Mouse (Mus musculus) spleen, postnatal 14 days (tissue): ENCODE results near the gene Trappc10.

Source experiments
- DNase-seq, 2 experiments: peaks; one replicate each; pipeline ENCODE4 v3.0.0; 2021 to 2022; ENCODE audit warnings: low spot score in 2 of 2

The Trappc10 gene

DNA sequence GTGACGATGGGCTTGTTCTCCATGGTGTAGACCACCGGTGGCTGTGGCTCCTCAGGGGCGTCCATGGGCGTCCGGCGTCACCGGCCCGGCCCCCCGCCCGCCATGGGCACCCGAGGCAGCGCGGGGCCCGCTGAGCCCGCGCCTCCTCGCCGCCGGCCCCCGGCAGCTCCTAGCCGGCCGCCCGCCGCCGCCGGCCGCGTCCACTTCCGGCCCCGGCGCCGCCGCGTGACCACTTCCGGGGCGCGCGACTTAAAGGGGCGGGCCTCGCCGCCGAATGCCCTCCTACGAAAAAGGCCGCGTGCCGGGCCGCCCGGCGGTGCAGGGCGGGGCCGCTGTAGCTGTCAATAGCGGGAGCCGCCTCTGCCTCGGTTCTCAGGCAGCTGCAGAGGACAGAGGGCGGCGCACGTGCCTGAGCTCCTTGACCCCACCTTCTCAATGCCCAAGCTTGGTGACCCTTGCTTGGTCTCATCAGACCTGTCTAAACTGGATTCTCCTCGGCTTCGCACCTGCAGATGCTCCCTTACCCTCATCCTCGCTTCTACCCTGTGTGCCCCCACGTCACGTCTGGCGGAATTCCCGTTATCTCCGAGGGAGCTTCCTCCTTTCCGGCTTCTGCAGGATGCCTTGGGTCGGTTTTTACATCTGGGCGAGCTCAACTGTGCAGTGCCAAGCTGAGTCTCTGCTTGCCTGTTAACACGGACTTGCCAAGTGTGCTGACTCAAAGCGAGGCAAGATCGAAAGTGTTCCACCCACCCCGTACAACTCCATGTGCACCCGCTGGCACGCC, at the start of gene Trappc10:
Trappc10 (minus strand) TSS at position 204 of the 787 bp plus-strand sequence.
- peak; percentile 81 to 87 for DNase-seq

DNA sequence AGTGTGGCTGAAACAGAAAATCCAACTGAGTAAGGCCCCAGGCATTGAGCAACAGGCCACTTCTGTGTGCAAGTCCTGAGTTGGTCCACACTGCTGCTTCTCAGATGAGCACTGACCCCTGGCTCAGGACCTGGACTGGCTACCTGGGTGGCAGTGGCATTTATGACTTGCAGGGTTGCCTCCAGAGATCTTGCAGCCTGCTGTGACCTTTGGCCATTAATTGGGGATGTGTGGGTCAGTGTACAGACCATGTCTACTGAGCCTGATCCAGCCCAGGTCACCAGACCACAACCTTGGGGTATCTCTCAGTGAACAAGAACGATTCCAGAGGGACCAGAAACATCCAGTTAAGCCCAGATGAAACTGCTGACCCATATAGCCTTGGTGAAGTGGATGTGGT, 49.1 kb upstream of the Trappc10 start:
- no peak for DNase-seq

DNA sequence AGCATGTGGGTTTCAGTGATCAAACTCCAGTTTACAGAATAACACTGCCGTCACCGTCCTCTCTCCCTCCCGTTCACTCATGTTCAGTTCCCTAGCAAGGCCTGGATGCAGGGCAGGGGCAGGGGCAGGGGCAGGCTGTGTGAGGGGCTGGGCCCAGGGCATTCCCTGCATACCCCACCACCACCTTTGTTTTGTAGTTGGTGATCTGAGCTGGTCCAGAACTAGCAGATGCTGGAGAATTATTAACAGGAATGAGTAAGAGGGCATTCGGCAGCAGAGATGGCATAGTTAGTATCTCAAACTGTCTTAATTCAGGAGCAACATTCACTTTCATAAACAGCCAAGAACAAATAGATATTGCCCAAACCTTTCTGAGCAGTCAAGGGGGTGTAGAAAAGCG, 47.9 kb upstream of the Trappc10 start:
- no peak for DNase-seq

DNA sequence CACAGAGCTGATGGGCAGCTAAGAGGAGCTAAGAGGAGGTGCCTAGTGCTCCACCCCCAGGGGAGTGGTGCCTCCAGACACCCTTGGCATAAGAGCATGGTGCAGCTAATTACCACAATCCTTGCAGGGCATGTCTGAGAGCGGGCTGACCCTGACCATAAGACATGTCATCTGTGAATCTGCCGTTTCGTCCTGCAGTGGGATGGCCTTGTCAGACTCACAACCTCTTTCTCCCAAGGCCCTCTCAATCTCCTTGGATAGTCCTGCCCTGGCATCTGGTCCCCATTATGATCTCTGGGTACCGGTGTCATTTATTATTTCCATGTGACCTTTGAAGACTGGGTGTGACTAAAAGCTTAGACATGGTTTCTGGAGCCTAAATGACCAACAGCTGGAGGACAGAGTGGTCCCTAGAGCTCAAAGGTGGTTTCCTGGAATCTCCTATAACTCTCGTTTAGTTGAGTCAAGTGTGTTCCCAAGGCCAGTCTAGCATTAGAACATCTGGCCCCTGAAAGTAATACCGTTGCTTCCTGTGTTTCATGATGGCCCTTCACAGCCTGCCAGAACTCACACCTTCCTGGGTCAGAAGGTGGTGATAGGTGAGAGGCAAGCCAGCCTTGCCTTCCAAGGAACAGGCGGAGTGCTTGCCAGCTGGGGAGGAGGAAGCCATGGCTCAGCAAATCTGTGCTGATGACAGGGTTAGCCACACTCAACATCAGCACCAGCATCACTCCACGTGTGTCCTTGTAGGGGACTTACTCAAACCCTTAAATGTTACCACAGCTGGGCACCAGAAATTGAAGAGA, 46.5 kb upstream of the Trappc10 start:
- no peak for DNase-seq

- no peak for DNase-seq
These were observed 44.5 kb upstream of the Trappc10 start for GRCm38 (mm10) chr10:78288896-78289295.

DNA sequence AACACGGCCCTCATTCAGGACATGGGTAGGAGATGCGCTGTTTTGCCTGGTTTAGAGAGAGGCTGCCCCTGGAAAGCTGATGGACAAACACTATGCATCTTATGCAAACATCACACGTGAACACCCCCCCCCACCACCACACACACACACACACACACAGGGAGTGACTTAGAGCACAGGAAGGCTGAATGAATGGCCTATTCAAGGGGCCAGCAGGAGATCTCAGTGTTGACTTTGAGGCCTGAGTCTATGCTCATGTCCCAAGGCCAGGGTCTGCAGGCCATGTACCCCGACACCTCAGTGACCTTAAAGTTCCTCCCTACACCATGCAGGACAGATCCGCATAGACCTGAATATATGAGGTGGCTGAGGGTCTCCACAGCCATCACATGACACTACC, 43.7 kb upstream of the Trappc10 start:
- DNase-seq = no peak

DNA sequence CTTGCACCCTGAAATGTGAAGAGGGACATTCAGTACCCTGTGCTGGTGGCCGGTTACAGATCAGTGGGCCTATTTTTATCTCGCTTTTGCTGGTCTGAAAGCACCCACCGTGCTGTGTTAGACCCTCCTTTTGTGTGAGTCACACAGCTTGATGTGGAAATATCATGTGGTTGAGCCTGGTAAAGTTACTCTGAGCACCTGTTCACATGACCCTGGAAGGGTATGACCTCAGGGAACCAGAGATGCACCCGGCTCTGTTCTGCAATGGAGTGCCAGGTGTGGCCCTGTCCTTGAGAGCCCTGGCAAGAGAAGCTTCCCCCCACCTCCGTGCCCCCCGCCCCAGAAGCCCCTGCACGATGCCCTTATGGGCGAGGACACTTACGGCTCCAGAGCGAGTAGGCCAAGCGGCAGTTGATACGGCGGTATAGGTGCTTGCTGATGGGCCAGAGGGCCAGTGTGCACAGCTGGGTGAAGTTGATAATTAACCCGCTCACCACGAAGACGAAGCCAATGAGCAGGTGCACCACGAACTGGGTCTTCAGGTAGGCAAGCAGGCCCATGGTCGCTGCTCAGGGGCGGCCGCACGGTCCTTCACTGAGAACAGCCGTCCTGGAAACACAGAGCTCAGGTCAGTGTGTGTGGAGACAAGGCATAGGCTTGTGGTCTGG, 43.2 kb upstream of the Trappc10 start:
- DNase-seq = no peak

DNA sequence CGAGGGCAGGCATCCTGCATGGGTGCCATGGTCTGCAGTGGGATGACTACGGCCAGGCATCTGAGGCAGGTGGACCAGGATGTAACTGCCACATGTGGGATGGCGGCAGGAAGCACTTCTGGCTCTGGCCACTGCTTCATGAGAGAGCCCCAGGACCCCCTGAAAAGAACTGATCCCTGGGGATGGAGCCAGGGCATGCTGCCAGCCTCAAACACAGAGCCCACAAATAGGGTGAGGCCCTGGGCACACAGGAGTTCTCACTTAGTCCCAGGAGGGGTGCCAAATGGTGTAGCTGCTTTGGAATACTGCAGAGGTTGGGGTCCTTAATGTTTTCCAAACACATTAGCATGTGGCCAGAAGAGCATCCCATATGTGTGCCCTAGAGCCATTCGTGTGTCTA, 41.5 kb upstream of the Trappc10 start:
- DNase-seq = no peak

GRCm38 (mm10) chr10:78285409-78285808, 41.0 kb upstream of the Trappc10 start:
- no peak for DNase-seq

- no peak for DNase-seq
These were observed 40.4 kb upstream of the Trappc10 start for GRCm38 (mm10) chr10:78284812-78285211.

GRCm38 (mm10) chr10:78282411-78282810, 38.0 kb upstream of the Trappc10 start:
- no peak for DNase-seq

DNA sequence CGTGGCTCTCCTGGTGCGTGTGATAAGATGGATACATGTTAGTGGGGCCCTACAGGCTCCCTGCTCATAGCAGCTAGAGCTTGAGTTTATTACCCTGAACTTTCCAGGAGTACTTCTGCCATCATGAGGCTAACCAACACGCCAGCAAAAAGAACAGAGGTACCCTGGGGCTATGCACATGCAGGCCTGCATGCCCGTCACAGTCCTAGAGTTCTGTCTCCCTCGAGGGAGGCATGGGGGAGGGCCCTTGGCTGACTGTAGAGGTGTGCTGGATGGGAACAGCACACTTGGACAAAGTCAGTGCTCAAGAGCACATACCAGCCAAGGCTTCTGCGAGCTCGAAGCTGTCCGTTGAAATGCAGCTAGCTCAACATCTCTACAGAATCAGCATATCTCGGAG, 36.0 kb upstream of the Trappc10 start:
- no peak for DNase-seq

DNA sequence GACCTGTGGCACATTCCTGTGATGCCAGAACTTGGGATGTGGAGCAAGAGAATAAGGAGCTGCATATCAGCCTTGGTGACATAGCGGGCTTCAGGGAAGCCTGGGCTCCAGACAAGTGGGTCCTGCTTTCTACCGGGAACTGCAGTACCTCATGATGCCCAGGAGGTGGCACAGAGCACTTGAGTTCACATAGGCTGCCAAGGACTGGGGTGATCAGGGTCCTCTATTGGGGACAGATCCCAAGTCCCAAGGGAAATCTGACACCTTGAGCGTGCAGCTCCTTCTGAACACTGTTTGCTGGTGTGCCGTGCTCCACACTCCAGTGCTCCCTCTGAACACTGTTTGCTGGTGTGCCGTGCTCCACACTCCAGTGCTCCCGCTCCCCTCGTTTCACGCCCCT, 34.8 kb upstream of the Trappc10 start:
- peak in 1 of 2 experiments; percentile 31 for DNase-seq

DNA sequence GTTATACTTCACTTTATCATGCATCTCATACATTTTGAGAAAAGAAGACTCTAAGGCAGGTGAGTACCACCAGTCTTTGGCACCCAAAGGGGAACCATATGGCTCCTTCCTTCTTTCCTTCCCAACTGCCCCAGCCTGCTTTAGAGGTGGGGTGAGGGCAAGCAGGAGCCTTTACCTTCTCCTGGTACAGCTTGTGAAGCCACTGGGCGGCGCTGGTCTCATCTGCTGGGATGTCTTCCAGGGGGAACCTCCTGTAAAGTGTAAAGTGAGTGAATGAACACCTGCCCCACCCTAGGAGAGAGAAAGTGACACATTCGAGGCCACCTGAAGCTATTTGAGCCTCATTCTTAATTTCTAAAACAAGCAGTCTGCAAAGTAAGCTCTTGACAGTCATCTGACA, 33.4 kb upstream of the Trappc10 start:
- no peak for DNase-seq

GRCm38 (mm10) chr10:78276242-78276641, 31.8 kb upstream of the Trappc10 start:
- no peak for DNase-seq

DNA sequence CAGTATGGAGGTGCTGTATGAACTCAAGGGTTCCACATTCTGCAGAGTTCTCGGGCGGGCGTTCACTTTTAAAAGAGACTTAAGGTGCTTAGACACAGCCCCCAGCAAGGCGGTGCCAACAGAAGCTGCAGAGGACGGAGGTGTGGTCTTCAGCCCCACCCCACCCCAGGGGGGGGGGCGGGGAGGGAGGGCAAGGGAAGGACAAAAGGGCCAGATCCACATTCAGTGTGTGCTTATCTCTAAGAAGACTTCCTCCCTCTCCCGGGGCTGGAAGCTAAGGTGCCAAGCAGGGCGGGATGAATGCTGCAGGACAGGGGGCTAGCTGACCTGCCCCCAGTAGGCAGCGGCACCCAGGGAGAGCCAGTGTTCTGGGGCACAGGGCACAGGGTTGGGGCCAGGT, 28.5 kb upstream of the Trappc10 start:
- DNase-seq = no peak

- DNase-seq = no peak
These were observed 21.4 kb upstream of the Trappc10 start for GRCm38 (mm10) chr10:78265881-78266280.

DNA sequence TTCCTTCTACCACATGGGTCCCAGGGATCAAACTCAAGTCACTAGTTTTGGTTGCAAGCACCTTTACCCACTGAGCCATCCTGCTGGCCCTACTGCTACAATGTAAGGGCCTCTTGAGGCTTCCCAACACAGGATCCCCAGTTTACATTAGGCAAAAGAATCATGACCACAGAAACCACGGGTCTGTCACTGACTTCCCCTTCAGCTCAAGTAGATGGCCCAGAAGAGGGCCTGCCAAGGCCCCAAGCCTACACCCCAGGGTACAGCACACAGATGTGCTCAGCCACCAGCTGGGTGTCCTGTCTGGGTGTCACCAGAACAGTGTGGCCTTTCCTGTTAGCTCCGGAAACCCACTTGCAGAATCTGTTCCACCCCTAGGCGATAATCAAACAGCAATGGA, 20.3 kb upstream of the Trappc10 start:
- DNase-seq = peak; percentile 18 to 27

DNA sequence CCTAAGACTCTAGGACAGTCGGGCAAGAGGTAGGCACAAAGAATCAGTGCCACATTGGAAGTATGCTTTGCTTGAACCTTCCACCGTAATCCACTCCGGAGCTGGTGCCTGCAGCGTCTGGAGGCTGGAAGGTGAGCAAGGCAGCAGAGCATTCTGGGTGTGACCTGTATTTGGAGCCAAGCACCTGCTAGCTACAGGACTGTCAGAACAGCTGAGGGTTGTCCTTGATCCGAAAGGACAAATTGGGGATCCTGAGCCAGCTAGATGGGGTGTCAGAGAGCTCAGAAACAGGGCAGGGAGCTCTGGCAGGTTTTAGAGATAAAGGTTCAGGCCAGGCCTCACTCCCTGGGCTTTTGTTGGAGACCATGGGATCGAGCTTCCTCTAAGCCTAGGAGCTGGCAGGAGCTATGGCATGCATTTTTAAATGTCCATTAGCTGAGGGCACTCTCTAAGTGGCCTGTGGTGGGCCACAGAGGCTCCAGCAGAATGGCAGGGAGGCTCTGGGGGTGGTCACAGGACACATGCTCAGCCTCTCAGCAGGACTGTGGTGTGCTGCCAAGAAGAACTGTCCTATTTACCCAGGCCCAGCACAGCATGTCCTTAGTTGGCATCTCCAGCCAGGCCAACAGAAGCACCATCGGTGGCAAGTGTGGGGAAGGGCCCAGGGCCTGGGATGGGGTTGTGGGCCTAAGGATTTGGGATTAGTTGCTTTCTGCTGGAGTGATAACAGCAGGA, 16.6 kb upstream of the Trappc10 start:
- no peak for DNase-seq

DNA sequence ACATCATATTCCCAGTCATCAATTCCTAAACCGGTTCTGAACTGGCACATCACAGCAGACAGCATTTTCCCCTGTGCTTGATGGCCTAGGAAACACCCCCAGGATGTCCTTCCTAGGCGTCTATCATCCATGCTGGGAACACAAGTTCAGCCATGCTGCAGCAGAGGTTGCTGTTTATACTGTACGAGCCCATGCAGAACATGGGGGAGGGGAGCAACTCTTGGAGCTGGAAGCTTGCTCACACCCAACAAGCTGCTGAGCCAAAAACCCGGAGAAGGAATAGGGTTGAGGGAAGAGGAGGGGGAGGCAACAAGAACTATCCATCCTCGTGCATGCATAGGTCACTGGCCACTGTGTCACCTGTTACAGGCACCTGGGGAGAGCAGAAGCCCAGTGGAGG, 15.9 kb upstream of the Trappc10 start:
- DNase-seq = no peak

- DNase-seq = no peak
These were observed 15.3 kb upstream of the Trappc10 start for GRCm38 (mm10) chr10:78259702-78260101.

DNA sequence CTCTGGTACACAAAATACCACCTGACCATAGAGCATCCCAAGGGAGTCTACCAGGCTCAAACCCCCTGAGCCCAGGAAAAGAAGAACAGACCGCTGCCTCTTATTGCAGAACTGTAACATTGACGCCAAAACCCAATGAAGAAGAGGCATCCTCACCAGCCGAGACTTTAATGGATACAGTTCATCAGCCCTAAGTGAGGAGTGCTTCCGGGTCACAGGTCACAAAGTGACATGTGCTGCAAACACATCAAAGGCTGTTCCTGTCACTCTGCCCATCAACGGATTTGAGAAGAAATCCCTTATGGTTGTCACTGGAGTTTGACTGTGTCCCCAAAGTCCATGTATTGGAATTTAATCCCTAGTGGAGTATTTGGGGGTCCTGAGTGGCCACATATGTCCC, 14.8 kb upstream of the Trappc10 start:
- DNase-seq = no peak
